Mouse (Mus musculus): ENCODE data around the gene Trp53tg5. TPM values are rescaled to one million over a fixed set of nuclear protein-coding genes. Genes with fewer than 3 reads are reported as not detected.

Gene Trp53tg5
- polyA plus RNA-seq, 1 experiment: not detected

GRCm38 (mm10) chr2:164453887-164454500 is 19.5 kb downstream of the Trp53tg5 start:
- no peak for TF ChIP-seq CTCF (IDR thresholded peaks at IDR 0.05; ENCODE audit: insufficient read depth, low read length)
- no peak for TF ChIP-seq POLR2A (IDR thresholded peaks at IDR 0.05; ENCODE audit: borderline replicate concordance, extremely low read depth, low read depth, low read length)
- no peak for DNase-seq
- H3K4me1 ChIP-seq (ENCODE audit: control insufficient read depth, insufficient read depth, low read length): peaks cover 22% of the 10 kb centered on the region
- 75% methylated on average over 7 of the region's 7 CpGs for WGBS
- no peak overlapping the region for H3K4me3 ChIP-seq (replicated peaks; ENCODE audit: extremely low read depth, low read depth, low read length)

- no peak overlapping the region for H3K4me3 ChIP-seq (replicated peaks; ENCODE audit: extremely low read depth, low read depth, low read length)
- TF ChIP-seq POLR2A (IDR thresholded peaks at IDR 0.05; ENCODE audit: borderline replicate concordance, extremely low read depth, low read depth, low read length) (no peak), CTCF (IDR thresholded peaks at IDR 0.05; ENCODE audit: insufficient read depth, low read length) (no peak)
- H3K4me1 ChIP-seq (ENCODE audit: control insufficient read depth, insufficient read depth, low read length): peaks cover 22% of the 10 kb centered on the region
- WGBS: 38% methylated on average over 14 of the region's 14 CpGs
- peak; percentile 34 for DNase-seq
Measured at GRCm38 (mm10) chr2:164453047-164453757, 20.3 kb downstream of the Trp53tg5 start.

GRCm38 (mm10) chr2:164452000-164452676 is 21.4 kb downstream of the Trp53tg5 start:
- peaks cover 21% of the 10 kb centered on the region for H3K4me1 ChIP-seq (ENCODE audit: control insufficient read depth, insufficient read depth, low read length)
- TF ChIP-seq CTCF (IDR thresholded peaks at IDR 0.05; ENCODE audit: insufficient read depth, low read length) (no peak), POLR2A (IDR thresholded peaks at IDR 0.05; ENCODE audit: borderline replicate concordance, extremely low read depth, low read depth, low read length) (no peak)
- WGBS: 31% methylated on average over 13 of the region's 13 CpGs
- H3K4me3 ChIP-seq (replicated peaks; ENCODE audit: extremely low read depth, low read depth, low read length): no peak overlapping the region
- no peak for DNase-seq

GRCm38 (mm10) chr2:164449341-164450042 is 24.0 kb downstream of the Trp53tg5 start:
- 65% methylated on average over 14 of the region's 14 CpGs for WGBS
- Histone ChIP-seq H3K4me3 (replicated peaks; ENCODE audit: extremely low read depth, low read depth, low read length) (no peak overlapping the region), H3K4me1 (ENCODE audit: control insufficient read depth, insufficient read depth, low read length) (peaks cover 13% of the 10 kb centered on the region)
- no peak for TF ChIP-seq POLR2A (IDR thresholded peaks at IDR 0.05; ENCODE audit: borderline replicate concordance, extremely low read depth, low read depth, low read length)
- TF ChIP-seq CTCF (IDR thresholded peaks at IDR 0.05; ENCODE audit: insufficient read depth, low read length): no peak
- DNase-seq: peak; percentile 28

GRCm38 (mm10) chr2:164448921-164449320 is 24.6 kb downstream of the Trp53tg5 start:
- 60% methylated on average over 5 of the region's 5 CpGs for WGBS
- no peak overlapping the region for H3K4me3 ChIP-seq (replicated peaks; ENCODE audit: extremely low read depth, low read depth, low read length)
- no peak for DNase-seq
- H3K4me1 ChIP-seq (ENCODE audit: control insufficient read depth, insufficient read depth, low read length): peaks cover 12% of the 10 kb centered on the region
- TF ChIP-seq CTCF (IDR thresholded peaks at IDR 0.05; ENCODE audit: insufficient read depth, low read length) (no peak), POLR2A (IDR thresholded peaks at IDR 0.05; ENCODE audit: borderline replicate concordance, extremely low read depth, low read depth, low read length) (no peak)

GRCm38 (mm10) chr2:164448140-164448539 is 25.4 kb downstream of the Trp53tg5 start:
- H3K4me1 ChIP-seq (ENCODE audit: control insufficient read depth, insufficient read depth, low read length): peaks cover 10% of the 10 kb centered on the region
- DNase-seq: no peak
- 95% methylated on average over 1 of the region's 1 CpGs for WGBS
- H3K4me3 ChIP-seq (replicated peaks; ENCODE audit: extremely low read depth, low read depth, low read length): no peak overlapping the region
- TF ChIP-seq POLR2A (IDR thresholded peaks at IDR 0.05; ENCODE audit: borderline replicate concordance, extremely low read depth, low read depth, low read length) (no peak), CTCF (IDR thresholded peaks at IDR 0.05; ENCODE audit: insufficient read depth, low read length) (no peak)

- DNase-seq: no peak
- WGBS: 71% methylated on average over 3 of the region's 3 CpGs
- H3K4me3 ChIP-seq (replicated peaks; ENCODE audit: extremely low read depth, low read depth, low read length): no peak overlapping the region
- TF ChIP-seq POLR2A (IDR thresholded peaks at IDR 0.05; ENCODE audit: borderline replicate concordance, extremely low read depth, low read depth, low read length): no peak
- TF ChIP-seq CTCF (IDR thresholded peaks at IDR 0.05; ENCODE audit: insufficient read depth, low read length): no peak
- H3K4me1 ChIP-seq (ENCODE audit: control insufficient read depth, insufficient read depth, low read length): no peaks in the 10 kb centered on the region; the same call in 1 of the 2 replicates
Measured at GRCm38 (mm10) chr2:164446086-164446469, 27.4 kb downstream of the Trp53tg5 start.

GRCm38 (mm10) chr2:164445399-164446085 is 28.0 kb downstream of the Trp53tg5 start:
- no peak for TF ChIP-seq POLR2A (IDR thresholded peaks at IDR 0.05; ENCODE audit: borderline replicate concordance, extremely low read depth, low read depth, low read length)
- no peak for TF ChIP-seq CTCF (IDR thresholded peaks at IDR 0.05; ENCODE audit: insufficient read depth, low read length)

More at GRCm38 (mm10) chr2:164445399-164446085, 28.0 kb downstream of the Trp53tg5 start:
- H3K4me1 ChIP-seq (ENCODE audit: control insufficient read depth, insufficient read depth, low read length): no peaks in the 10 kb centered on the region; the same call in 1 of the 2 replicates
- 81% methylated on average over 3 of the region's 3 CpGs for WGBS
- no peak overlapping the region for H3K4me3 ChIP-seq (replicated peaks; ENCODE audit: extremely low read depth, low read depth, low read length)
- DNase-seq: no peak
